Comparison of ENCODE assay signal across 8 mouse cellular contexts in the genomic region with DNA sequence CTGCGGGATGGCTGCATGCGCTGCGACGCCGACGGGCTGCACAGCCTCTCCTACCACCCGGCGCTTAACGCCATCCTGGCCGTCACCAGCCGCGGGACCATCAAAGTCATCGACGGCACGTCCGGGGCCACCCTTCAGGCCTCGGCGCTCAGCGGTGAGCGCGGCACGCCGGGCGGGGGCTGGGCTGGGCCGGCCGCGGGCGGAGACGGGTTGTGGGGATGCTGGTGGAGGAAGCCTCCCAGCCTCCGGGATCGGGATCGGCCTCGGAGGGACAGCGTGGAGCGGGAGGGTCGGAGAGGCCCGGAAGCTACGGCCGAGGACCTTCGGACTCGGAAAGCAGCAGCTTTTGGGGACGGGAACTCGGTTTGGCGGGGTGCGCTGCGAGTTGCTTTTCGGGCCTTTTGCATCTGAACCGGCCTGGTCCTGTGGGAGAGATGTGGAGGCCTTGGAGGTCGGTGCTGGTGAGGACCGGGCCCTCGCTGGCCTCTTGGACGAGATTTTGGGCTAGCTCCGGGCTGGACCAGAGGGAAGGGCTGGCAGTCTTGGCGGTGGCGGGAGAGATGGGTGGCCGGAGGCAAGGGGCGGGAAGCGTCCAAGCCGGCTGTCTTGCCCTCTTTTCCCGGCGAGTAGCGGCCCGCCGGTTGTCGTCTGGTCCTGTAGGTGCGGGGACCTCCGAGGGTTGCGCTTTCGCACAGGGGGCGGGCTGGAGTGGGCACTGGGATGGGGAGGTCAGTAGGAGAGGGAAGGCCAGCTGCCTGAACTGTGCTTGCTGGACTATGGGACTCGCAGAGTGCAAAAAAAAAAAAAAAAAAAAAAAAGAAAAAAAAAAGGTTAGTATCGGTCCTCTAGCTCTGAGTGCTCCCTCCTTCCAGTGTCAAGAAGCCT. TPM values are rescaled to one million over a fixed set of nuclear protein-coding genes. Genes with fewer than 3 reads are reported as not detected.
DNase-seq lines count a peak whose midpoint lies in the region; ATAC-seq and TF ChIP-seq lines count a peak whose summit lies in the region.

No protein-coding gene starts in this region.

- TF ChIP-seq CTCF in intestine, postnatal 0 days (IDR thresholded peaks at IDR 0.05; ENCODE audit: low read depth): no peak

- H3K9ac ChIP-seq in intestine, postnatal 0 days (ENCODE audit: low read depth, low read length): peak overlapping the region; percentile 88

- peak; percentile 33 for ATAC-seq in frontal cortex, adult (ENCODE audit: low TSS enrichment)
- ATAC-seq in intestine, postnatal 0 days: peak; percentile 51

- peak; percentile 93 for DNase-seq in heart, adult 11 months
- no peak for DNase-seq in heart, adult 9 months (ENCODE audit: low spot score in 2 of 2)
- DNase-seq in 3T3-L1 (ENCODE audit: low read depth, low spot score): peak; percentile 47
- peak; percentile 30 for DNase-seq in c-Kit-positive CD71-positive TER-119-negative erythroid progenitor cells, embryonic 14.5 days (ENCODE audit: low read depth)
- DNase-seq in testis, postnatal 10 days (ENCODE audit: low spot score): peak; percentile 66

- peak overlapping the region; percentile 78 for H3K4me3 ChIP-seq in intestine, postnatal 0 days (ENCODE audit: low read depth, low read length)
- peak overlapping the region; percentile 99 for H3K4me3 ChIP-seq in megakaryocyte, embryonic 14.5 days (replicated peaks)

- no peaks in the 10 kb centered on the region; the same call in 1 of the 2 replicates for H3K4me1 ChIP-seq in intestine, postnatal 0 days (replicated peaks; ENCODE audit: control insufficient read depth, insufficient read depth, low read length)
- H3K4me1 ChIP-seq in megakaryocyte, embryonic 14.5 days: peaks cover 47% of the 10 kb centered on the region

- H3K36me3 ChIP-seq in intestine, postnatal 0 days (ENCODE audit: control insufficient read depth, insufficient read depth): no peaks in the 10 kb centered on the region
- no peaks in the 10 kb centered on the region for H3K36me3 ChIP-seq in megakaryocyte, embryonic 14.5 days (replicated peaks; ENCODE audit: low read length)

- peak overlapping the region; percentile 98 for H3K27ac ChIP-seq in intestine, postnatal 0 days (ENCODE audit: low read depth, low read length)

- peak overlapping the region; percentile 89 for H3K4me2 ChIP-seq in intestine, postnatal 0 days (replicated peaks; ENCODE audit: low read depth)

- H3K9me3 ChIP-seq in intestine, postnatal 0 days (ENCODE audit: control insufficient read depth): no peaks in the 10 kb centered on the region
- no peaks in the 10 kb centered on the region for H3K9me3 ChIP-seq in megakaryocyte, embryonic 14.5 days

- no peaks in the 10 kb centered on the region for H3K27me3 ChIP-seq in intestine, postnatal 0 days (replicated peaks; ENCODE audit: control insufficient read depth, insufficient read depth, low read length)
- H3K27me3 ChIP-seq in megakaryocyte, embryonic 14.5 days (replicated peaks): no peaks in the 10 kb centered on the region

- under 1% methylated on average over 72 of the region's 72 CpGs for WGBS in intestine, postnatal 0 days

RNA-seq across cellular contexts. Expression of a gene that starts 0.8 kb away (rescaled TPM):
- polyA plus RNA-seq in intestine, postnatal 0 days (2015; fragmentation: Nextera tagmentation; extraction: Ambion mirVana): 63.7 and 70.7 TPM in 2 replicates
- polyA plus RNA-seq in megakaryocyte, embryonic 14.5 days (2012; ENCODE audit: insufficient read depth, low replicate concordance): 10.0 and 17.7 TPM in 2 replicates

RNA-seq across cellular contexts. Expression of a gene that starts 39.6 kb away (rescaled TPM):
- polyA plus RNA-seq in intestine, postnatal 0 days (2015; fragmentation: Nextera tagmentation; extraction: Ambion mirVana): 77.1 and 82.8 TPM in 2 replicates
- polyA plus RNA-seq in megakaryocyte, embryonic 14.5 days (2012; ENCODE audit: insufficient read depth, low replicate concordance): 12.0 and 34.7 TPM in 2 replicates

Comparison
In these comparisons a context has a peak if more than half of its experiments do, and no peak if none do; other contexts are left out.
1. DNase-seq: peak in heart, adult 11 months (single experiment), 3T3-L1 (single experiment), c-Kit-positive CD71-positive TER-119-negative erythroid progenitor cells, embryonic 14.5 days (single experiment) and testis, postnatal 10 days (single experiment); none in heart, adult 9 months (0 of 2).